Mouse (Mus musculus) brain, embryonic 14.5 days (tissue): ENCODE results near the gene Cant1. TPM values are rescaled to one million over a fixed set of nuclear protein-coding genes. Genes with fewer than 3 reads are reported as not detected.
A peak's percentile ranks its signal among the peaks of the same experiment; 100 is the strongest.

Experiments used
- DNase-seq: peaks from one replicate; pipeline ENCODE4 v3.0.0-alpha.2; 2011; ENCODE audit warnings: low read depth
- CTCF ChIP-seq: fragments of 200-500 bp; IDR thresholded peaks from 2 replicates; pipeline ENCODE4 v1.5.1; 2012; ENCODE audit warnings: inconsistent platforms, mild to moderate bottlenecking, moderate library complexity, borderline replicate concordance; ENCODE audit not compliant: insufficient read depth, insufficient read length; ENCODE audit errors: extremely low read depth
- POLR2A ChIP-seq: fragments of 200-500 bp; IDR thresholded peaks from 2 replicates; pipeline ENCODE4 v1.6.1; 2012; ENCODE audit warnings: mild to moderate bottlenecking, inconsistent platforms, borderline replicate concordance; ENCODE audit not compliant: poor library complexity, insufficient read depth, insufficient read length, severe bottlenecking; ENCODE audit errors: extremely low read depth
- polyA plus RNA-seq: library from polyadenylated mRNA; depleted of rRNA; stranded (reverse); fragments of >200 nt; gene quantifications from 2 replicates; pipeline ENCODE4 v1.2.3, GENCODE M21; 2012

Cant1 gene
- polyA plus RNA-seq, 1 experiment: 45.7 TPM

- no peak for TF ChIP-seq POLR2A
- DNase-seq: no peak
Measured at GRCm38 (mm10) chr11:118447346-118447745, 28.5 kb upstream of the Cant1 start.

GRCm38 (mm10) chr11:118445843-118446242, 27.0 kb upstream of the Cant1 start:
- peak; percentile 84 for DNase-seq
- peak; percentile 96 for TF ChIP-seq CTCF
- no peak for TF ChIP-seq POLR2A

GRCm38 (mm10) chr11:118443201-118443970, 24.5 kb upstream of the Cant1 start:
- TF ChIP-seq CTCF: peak; percentile 94
- no peak for TF ChIP-seq POLR2A
- DNase-seq: peak; percentile 76

GRCm38 (mm10) chr11:118442691-118443090, 23.8 kb upstream of the Cant1 start:
- peak; percentile 46 for DNase-seq
- no peak for TF ChIP-seq CTCF

- peak; percentile 94 for DNase-seq
- no peak for TF ChIP-seq POLR2A
- TF ChIP-seq CTCF: no peak
Measured at GRCm38 (mm10) chr11:118438665-118439414, 20.0 kb upstream of the Cant1 start.

- TF ChIP-seq POLR2A (no peak), CTCF (peak; percentile 40; the same call in 1 of the 2 replicates)
- peak; percentile 82 for DNase-seq
Measured at GRCm38 (mm10) chr11:118436471-118436935, 17.6 kb upstream of the Cant1 start.

- no peak for TF ChIP-seq CTCF
- TF ChIP-seq POLR2A: no peak
- no peak for DNase-seq
Measured at GRCm38 (mm10) chr11:118434093-118434492, 15.2 kb upstream of the Cant1 start.

GRCm38 (mm10) chr11:118433398-118433868, 14.5 kb upstream of the Cant1 start:
- TF ChIP-seq CTCF (no peak), POLR2A (no peak)
- DNase-seq: peak; percentile 82

GRCm38 (mm10) chr11:118431100-118431948, 12.4 kb upstream of the Cant1 start:
- TF ChIP-seq POLR2A: no peak
- TF ChIP-seq CTCF: no peak
- no peak for DNase-seq

GRCm38 (mm10) chr11:118430291-118430885, 11.5 kb upstream of the Cant1 start:
- DNase-seq: no peak
- no peak for TF ChIP-seq POLR2A
- no peak for TF ChIP-seq CTCF

GRCm38 (mm10) chr11:118428944-118429709, 10.2 kb upstream of the Cant1 start:
- no peak for TF ChIP-seq POLR2A
- TF ChIP-seq CTCF: no peak
- DNase-seq: no peak
